Mouse (Mus musculus) gastrocnemius, adult 8-10 months (tissue): Measurements from ENCODE around the gene Cerk. TPM values are rescaled to one million over a fixed set of nuclear protein-coding genes. Genes with fewer than 3 reads are reported as not detected.
"Not testable (repeated sequence)": the region's sequence is repeated elsewhere in the genome, so short reads cannot be mapped to it uniquely, and the experiment has no call there.

Source experiments
- DNase-seq, 2 experiments: peaks; one replicate each; pipeline ENCODE4 v3.0.0; 2022; ENCODE audit warnings: low spot score in 2 of 2
- total RNA-seq, 4 experiments: library from RNA; stranded (reverse); gene quantifications; 2 replicates each; pipeline ENCODE4 v1.2.4; 2022

The Cerk gene
- total RNA-seq, 4 experiments from 2014 or later = 3.2 to 4.4 (median 3.8) TPM

DNA sequence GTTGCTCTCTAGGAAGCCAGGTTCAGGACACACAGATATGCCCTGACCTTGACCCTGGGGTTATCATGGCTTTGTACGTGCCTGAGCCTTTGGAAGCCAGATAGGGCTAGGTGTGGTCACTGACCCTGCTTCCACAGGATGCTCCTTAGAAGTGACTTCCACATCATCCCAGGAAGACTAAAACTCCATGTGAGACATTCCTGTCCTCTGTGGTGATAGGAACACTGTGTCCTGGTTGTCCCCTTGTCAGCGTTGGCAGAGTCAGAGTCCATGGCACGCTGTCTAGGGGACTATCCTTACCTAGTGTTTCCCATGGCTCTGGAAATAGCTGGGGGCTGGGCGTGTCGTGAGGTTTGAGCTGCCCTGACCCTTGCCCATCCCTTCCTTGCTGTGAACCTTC is 69.5 kb downstream of the Cerk start:
- no peak for DNase-seq

DNA sequence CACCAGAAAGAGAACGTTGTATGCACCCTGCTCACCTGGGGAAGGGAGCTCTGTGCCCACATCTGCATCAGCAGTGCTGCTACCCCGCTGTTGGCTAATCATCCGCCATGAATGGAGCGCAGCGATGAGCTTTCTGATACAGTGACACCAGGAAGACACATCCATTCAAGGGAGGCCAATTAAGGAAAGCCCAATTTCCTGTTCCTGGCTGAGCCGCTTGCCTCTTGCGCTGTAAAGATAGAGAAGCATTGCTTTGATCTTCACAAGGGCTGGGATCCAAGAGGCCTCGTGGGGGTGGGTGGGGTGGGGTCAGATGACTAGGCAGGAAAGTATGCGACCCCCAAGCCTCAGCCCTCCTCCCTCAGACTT is 72.6 kb downstream of the Cerk start:
- no peak for DNase-seq

DNA sequence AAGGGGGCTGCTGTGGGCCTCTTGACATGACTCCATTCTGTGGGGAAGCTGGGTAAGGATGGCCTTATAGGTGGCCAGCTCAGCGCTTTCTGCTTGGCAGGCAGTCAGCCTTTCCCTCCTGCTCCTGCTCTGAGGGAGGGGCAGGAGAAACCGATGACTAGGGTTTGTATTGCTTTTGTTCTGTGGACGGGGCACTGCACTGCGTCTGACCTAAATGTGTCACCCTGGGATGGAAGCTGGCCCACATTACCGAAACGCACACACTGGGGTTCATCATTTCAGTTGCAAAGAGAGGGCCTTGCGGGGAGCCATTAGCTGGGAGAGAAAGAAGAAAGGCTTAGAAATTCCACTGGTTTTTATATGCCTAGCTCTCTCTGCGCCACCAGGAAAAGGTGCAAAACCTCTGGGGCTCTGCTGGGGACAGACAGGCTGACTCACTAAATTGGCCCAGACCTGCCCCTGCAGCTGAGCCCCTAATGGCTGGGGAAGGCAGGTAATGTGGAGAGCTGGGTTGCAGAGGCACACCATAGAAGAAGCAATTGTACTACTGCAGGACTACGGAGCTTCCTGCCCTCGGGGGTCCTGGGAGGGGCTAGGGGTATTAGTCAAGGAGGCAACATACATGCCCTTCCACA is 73.1 kb downstream of the Cerk start:
- no peak for DNase-seq

DNA sequence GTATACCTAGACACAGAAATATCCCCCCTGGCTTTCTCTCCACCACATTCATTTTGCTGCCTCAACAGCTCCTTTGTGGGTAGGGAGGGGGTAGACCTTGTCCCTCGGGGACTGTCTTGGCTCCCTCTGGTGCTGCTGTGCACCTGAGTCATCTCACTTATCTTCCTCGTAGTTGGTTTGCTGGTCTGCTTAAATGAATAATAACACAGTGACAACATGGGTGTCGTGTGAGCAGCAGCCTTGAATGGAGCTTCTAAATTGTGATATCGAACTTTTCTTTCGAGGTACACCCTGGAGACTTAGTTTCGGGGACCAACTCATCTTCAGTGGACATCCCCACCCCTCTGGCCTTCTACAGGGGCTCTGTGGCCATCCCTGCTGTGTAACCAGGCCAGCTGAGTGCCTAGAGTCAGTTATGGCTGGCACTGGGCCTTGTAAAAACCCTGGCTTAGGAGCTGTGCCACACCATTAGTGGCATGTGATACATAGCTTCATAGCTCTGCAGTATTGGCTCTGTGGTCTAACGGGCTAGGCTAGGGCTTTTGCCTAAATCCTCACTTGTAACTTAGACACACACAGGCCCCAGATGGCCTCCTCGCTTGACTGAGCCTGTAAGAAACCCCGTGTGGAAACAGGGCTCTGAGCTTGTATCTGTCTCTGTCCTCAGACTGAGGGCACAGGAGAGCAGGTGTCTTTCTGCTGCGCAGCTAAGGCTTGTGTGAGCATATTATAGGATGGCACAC is 75.4 kb downstream of the Cerk start:
- DNase-seq = peak in 1 of 2 experiments; percentile 40

DNA sequence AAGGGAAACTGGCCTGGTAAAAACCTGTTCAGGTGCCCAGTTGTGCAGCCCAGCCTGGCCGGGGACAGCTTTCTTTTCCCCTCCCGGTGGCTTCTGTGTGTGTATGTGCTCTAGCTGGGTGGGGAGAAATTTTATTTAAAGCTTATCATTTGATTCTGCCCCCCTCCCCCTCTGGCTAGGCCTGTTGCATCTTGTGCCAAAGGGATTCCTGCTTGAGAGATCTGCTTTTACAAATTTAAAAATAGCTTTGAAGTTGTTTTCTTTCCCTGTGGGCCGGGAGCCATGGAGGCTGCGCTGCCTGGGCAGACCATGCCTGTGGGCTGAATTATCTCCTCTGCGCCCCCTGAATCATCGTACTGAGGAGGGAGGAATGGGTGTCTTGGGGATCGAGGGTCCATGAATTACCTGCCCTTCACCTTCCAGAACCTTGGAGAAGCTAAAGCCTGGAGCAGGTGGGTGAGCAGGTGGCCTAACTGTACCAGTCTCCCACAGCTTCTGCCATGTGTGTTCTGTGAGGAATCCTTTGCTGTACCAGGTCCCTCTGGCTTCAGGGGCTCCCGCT is 76.2 kb downstream of the Cerk start:
- DNase-seq = peak; percentile 52 to 55

DNA sequence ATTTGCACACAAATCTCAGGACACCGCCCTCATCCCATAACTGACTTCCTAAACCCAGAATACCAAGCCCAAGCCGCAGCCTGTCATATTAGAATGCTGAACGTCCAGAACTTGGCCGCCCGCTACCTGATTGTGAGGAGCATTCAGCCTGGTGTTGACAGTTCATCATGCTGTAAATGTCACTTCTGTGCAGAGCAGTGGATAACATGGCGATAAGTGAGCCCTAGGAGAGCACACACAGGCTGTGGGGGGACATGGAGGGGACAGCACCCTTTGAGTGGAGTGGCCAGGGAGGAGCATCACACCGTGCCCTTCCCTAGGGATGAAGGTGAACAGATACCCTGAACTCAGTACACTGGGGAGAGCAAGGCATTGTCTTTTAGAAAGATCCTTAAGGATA is 76.7 kb downstream of the Cerk start:
- no peak for DNase-seq

DNA sequence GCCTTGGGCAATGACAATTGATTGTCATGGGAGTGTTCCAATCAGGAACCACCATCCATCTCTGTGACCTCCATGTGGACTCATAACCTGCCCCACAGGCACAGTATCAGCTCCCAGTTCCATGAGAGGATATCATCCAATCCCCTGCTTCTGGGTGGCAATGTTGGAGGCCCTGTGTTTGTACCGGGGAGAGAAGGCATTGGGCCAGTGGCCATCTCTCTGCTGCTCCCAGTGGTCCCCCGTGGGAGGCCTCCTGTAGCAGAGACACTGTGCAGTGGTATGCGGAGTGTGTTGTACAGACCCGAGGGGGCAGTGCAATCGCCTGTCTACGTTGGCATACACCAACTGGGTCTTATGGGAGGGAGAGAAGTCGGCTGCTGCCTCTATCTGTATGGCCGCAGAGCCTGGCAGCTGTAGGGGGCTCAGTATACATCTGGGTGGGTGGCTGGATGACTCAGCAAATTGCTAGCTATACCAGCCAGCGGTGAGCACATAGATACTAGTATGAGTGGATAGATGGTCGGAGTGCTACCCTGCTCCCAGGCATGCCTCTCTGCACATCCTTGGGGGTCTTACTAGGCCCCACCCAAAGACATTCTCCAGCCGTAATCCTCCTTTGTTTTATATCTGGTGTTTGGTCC is 78.0 kb downstream of the Cerk start:
- no peak for DNase-seq

DNA sequence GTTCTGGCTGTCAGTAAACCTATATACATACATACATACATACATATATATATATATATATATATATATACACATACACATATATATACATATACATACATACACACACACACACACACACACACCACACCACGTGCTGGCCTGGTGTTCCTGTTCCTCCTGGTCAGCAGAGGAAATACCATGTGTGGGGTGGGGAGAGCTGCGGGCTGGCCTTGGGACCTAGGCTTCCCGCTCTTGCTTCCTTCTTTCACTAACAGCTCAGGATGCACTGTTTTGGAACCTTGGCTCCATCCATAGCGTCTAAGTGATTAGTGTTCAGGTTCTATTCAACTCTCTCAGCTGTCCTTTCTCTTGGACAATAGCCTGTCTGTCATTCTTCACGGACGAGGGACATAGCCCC is 80.2 kb downstream of the Cerk start:
- DNase-seq = no peak

DNA sequence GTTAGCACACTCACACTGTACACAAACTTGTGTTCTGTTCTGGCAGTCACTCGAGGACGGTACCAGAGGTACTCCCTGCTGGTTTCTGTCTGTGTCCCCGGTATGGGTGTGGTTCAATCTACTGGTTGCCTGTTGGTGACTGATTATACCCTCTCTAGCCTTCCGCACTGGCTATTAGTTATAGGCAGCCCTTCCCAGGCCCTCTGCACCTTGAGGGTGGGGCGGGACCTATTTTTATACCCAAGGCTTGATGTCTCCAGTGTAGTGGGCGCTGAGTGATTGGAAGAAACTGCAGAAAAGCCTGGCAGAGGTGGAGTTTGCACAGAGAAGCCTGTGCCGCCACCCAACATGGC is 80.6 kb downstream of the Cerk start:
- DNase-seq = no peak

DNA sequence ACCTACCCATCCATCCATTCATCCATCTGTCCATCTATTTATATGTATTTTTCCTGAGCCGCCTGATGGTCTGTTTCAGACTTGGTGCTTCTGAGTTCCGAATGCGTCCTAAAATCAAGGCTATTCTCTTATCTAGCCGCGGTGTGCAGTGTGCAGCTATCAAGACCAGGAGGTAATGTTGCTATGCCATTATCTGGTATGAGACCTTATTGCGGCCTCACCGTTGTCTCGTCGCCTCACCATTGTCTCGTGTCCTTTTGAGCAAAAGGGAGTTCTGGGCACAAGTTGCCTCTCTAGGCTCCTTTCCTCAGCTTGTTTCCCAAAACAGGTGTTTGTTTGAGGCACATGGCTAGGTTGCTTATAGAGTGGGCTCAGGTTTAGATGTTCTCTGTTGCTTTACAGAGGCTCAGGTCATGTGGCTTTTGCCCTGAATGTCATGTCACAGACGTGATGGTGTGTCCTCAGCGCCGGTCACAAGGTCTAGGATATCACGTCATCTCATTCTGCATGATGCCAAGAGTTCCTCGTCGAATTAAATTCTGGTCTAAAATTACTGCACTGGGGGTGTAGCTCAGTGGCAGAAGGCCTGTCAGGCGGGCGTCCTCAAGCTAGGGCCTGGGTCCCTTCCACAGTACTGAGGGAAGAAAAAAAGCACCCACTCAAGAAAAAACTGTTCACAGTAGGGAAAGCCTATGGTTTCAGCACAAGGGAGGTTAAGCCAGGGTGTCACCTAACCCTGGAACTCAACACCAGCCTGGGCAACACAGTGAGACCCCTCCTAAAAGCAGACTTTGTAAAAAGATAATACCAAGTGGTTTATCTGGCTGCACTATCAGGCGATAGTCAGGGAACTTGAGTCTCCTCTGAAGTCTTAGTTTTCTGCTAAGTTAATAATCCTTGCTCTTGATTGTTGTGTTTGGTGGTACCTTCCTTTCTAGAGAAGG is 81.3 kb downstream of the Cerk start:
- DNase-seq = no peak

DNA sequence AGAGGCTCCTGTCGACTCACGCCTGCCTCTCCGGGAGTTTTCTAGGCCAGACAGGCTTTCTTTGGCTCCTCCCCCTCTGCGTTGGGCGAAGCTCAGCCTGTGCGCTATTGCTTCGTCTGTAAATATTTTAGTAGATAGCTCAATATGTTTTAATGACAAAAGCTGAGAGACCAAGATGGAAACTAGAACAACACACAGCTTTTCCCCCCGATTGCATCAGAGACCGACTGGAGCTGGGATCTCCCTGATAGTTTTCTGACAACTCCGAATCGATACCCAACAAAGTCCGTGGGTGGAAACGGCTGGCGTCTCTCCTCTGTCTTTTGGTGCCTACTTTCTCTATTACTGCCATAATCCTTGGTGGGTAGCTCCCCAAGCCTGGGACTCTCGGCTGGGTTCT is 83.6 kb downstream of the Cerk start:
- DNase-seq = no peak

DNA sequence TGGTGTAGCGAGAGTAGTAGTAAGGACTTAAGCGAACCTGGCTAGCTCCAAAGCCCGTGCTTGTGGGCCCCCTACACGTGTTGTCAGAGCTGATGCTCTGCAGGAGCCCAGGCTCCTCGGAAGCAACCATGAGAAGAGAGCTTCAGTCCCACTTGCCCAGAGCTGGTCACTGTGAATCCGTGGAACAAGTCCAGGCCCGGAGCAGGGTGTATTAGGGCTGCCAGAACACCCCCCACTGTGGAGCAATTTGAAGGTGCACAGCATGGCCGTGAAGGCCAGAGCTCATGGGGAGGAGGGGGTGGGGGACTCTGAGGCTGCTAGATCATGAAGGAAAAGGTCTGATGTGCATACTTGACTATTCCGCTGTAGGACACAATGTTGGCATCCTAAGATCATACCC is 84.4 kb downstream of the Cerk start:
- no peak for DNase-seq

DNA sequence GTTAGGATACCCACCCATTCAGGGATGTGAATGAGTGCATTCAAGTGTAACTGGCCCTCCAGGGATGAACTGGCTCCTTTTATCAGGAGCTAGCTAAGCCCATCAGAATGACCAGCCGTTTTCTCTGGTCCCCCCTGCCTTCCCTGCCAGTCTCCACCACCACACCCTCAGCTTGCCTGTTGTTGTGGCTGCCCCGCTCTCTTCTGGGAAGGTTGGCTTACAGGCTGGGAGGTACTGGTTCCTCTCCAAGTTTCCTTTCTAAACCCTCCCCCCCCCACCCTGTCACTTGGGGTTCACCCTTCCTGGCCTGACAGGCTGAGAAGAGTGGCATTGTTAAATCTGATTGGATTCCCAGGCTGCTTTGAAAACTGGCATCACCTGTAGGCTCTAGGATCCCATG is 88.1 kb downstream of the Cerk start:
- DNase-seq = no peak

DNA sequence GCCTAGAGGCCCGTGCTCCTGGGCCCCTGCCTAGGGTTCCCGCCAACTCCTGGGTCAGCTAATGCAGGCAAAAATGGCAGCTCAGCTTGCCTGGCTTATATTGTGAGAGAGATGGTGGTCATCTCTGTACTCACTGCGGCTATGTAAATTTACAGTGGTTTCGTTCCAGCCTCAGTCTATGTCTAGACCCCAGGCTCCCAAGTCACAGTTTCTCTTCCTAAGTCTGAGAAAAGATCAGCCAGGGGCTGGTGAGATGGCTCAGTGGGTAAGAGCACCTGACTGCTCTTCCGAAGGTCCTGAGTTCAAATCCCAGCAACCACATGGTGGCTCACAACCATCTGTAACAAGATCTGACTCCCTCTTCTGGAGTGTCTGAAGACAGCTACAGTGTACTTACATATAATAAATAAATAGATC is 89.3 kb downstream of the Cerk start:
- DNase-seq = not testable (repeated sequence)

DNA sequence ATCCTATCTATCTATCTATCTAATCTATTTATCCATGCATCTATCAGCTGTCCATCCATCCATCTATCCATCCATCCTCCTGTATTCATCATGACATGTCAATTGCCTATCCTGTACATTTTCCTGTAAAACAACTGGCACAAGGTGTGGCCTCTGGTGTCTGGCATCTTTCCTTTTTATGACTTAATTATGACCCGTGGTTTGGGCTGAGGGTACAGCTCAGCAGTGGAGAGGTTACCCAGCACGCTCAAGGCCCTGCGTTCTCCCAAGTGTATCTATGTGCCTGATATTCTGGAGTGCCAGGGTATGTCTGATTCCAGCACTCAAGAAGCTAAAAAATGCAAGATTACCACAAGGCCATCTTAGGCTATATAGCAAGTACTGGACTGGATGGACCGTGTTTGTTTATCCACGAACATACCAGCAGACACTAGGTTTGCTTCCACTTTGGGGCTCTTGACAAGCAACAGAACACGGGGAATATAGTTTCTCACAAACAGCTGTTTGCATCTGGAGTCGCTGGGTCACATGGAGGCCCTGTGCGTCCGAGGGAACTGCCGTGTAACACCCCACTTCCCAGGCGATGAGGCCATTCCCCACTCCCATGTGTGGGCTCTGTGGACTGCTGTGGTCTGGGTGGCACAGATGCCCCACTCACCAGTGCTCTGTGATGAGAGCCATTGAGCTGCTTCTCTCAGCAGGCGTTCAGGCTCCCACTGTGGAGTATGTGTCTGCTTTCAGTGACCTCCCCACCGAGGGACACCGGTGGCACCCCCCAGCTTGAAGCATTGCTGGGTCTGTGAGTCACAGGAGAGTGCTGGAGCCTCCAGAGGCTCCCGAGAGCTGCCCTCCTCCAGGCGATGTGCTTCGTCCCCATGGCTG is 90.0 kb downstream of the Cerk start:
- no peak for DNase-seq

DNA sequence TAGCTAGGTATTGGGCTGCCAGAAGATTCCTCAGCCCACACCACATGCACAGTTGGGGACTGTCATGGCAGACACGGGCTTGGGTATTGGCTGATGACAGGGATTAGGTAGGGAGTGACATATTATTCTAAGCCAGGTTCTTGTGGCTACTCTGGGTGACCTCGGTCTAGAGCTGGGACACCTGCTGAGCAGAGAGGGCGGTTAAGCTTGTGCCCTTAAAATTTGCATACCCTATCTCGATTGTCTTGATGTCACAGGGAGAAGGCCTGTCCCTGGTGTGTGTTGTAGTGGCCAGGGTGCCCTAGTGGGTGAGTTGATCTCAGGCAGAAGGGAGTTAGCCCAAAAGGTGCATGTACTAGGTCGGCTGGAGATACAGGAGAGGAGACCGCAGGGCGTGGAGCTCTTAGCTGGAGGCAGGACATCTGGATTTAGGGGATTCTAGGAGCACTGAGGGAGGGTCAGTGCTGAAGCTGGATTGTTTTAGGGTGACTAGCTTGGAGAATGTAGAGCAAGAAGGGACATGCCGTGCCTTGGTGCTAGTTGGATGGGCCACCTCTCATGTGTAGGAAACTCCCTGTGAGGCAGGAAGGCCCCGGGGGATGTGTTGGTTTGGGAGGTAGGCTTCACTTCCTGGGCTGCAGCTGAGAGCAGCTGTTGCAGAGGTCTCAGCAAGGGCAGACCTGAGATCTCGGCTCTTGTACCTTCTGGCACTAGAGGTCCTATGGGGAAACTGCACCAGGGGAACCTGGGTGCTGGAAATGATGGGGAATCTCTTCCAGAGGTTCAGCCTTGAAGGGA is 91.4 kb downstream of the Cerk start:
- DNase-seq = no peak

DNA sequence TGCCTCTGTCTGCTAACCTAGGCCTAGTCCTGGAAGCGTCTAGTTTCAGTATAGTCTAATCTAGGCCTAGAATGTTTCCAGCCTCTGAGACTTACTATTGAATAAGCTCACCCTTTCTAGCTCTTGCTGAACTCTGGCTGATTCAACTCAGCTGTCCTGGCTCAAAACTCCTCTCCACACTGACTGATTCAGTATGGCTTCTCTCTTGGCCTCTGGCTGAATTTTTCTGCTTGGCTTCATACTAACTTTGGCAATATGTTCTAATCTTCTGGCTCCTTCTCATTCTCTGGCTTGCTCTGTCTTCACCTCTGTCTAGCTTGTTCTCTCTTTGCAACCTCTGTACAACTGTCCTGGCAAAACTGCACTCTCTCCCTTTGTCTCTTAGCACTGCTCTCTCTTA is 92.7 kb downstream of the Cerk start:
- DNase-seq = no peak

DNA sequence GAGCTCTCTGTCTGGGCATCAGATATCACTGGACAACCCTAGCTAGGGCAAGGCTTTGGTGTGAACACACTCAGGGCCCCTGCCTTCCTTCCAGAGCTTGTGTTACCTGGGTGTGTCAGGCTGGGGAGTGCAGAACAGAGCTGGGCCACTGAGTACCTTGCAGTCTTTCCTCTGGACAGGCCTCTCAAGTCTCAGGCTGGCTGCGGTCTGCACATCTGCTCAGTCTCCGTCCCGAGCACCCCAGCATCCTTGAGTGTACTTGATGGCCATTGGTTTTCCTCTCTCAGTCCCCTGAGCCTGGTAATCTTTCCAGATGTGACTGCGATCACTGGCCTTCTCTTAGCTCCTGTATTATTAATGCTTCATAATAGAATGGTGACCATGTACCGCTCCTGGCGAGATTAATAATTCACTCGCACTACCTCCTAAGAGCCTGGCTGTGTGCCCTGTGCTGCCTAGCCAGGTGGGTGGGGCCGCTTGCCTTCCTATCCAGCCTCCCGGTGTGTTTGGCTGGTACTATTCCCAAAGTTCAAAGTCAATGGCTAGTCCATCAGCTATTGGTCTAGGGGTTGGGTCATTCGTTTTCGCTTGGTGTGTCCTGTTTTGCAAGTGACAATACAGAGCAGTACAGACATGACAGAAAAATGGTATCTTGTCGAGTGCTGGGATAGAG is 93.8 kb downstream of the Cerk start:
- no peak for DNase-seq
